Mouse (Mus musculus) kidney, adult 2 months (tissue): ENCODE measurements at regions not wholly inside any gene's neighbourhood (a gene's known extent, or its start where the extent isn't known, plus 50 kb on each side); places are given as distances from the start of the nearest gene placed in this dataset.

ENCODE experiments used
- CTCF ChIP-seq: fragments of 200-500 bp; conservative IDR thresholded peaks from 2 replicates; pipeline ENCODE4 v1.5.1; 2011; ENCODE audit warnings: low read depth, mild to moderate bottlenecking, control low read depth, low read length, moderate library complexity, mixed read lengths; ENCODE audit not compliant: insufficient read depth, insufficient read length
- POLR2A ChIP-seq: fragments of 200-500 bp; IDR thresholded peaks from one replicate; pipeline ENCODE4 v1.6.1; 2011; ENCODE audit warnings: low read depth, low read length, control low read depth

- TF ChIP-seq POLR2A (no peak), CTCF (no peak)
Observed at GRCm38 (mm10) chr3:10822566-10822965, 487.1 kb upstream of the Gm38303 start.
